Mouse (Mus musculus): ENCODE measurements around the gene Dpm3. TPM values are rescaled to one million over a fixed set of nuclear protein-coding genes. Genes with fewer than 3 reads are reported as not detected.

Dpm3 gene
- total and polyA plus RNA-seq, 3 experiments = 237 to 271 TPM; not detected in 1

DNA sequence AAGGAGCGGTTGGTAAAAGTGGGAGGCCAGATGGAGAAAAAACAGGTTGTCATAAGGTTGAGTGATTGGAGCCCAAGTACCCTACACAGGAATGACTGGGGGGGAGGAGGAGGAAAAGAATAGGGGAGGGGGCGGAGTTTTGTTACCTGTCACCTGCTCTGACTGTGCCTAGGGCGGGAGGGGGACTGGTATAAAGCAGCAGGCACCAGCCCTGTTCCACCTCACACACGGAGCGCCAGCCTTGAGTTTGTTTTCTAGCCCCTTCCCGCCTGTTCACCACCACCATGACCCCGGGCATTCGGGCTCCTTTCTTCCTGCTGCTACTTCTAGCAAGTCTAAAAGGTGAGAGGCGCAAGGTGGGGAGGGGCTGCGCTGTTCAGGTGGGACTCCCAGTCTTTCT is 30.3 kb upstream of the Dpm3 start, which contains the start of gene Muc1:
TSS of gene Muc1 (plus strand) at position 222 of the 400 bp plus-strand sequence.
- Histone ChIP-seq H3K9ac (ENCODE audit: control insufficient read depth, low read depth, low read length, poor library complexity, severe bottlenecking) (peak within 1 kb of the TSS; percentile 68), H3K9me3 (replicated peaks; ENCODE audit: insufficient read depth, low read length) (no peaks in the 10 kb centered on the region), H3K79me2 (ENCODE audit: control insufficient read depth, insufficient read depth, low read length, poor library complexity) (no peaks in the 10 kb centered on the region), H3K27ac (ENCODE audit: control insufficient read depth, low read depth, low read length) (peak within 1 kb of the TSS; percentile 36; the same call in 1 of the 2 replicates), H3K4me1 (ENCODE audit: control insufficient read depth in 1 of 2, insufficient read depth in 2 of 2, low read length in 2 of 2) (peaks cover 4 to 18% of the 10 kb centered on the region in 2 experiments), H3K4me3 (ENCODE audit: control insufficient read depth in 1 of 2, insufficient read depth in 1 of 2, low read depth in 2 of 2, low read length in 2 of 2) (peak within 1 kb of the TSS; percentile 65 to 83), H3K27me3 (ENCODE audit: control insufficient read depth in 1 of 2, insufficient read depth in 2 of 2, low read length in 2 of 2) (no peaks in the 10 kb centered on the region), H3K36me3 (ENCODE audit: control insufficient read depth in 1 of 2, insufficient read depth in 2 of 2, low read length in 2 of 2) (peaks cover 0 to 12% of the 10 kb centered on the region in 2 experiments; a peak in 2 of 4 replicates)
- DNase-seq (ENCODE audit: low read depth, low spot score) = no peak
- TF ChIP-seq USF2 (IDR thresholded peaks at IDR 0.05; ENCODE audit: borderline replicate concordance in 1 of 2, insufficient read depth in 1 of 2, low read depth in 1 of 2, low read length in 2 of 2) = no peak
- TF ChIP-seq MYB (IDR thresholded peaks at IDR 0.05; ENCODE audit: low read depth, low read length) = no peak
- TF ChIP-seq POLR2A (IDR thresholded peaks at IDR 0.05; ENCODE audit: control insufficient read depth in 1 of 2, insufficient read depth in 1 of 2, low read depth in 1 of 2, low read length in 2 of 2, poor library complexity in 1 of 2) = 0 out of 4 replicates have a peak, but pooled peaks of 1 of the 2 experiments have one; percentile 36
- TF ChIP-seq MAFK (IDR thresholded peaks at IDR 0.05; ENCODE audit: borderline replicate concordance, low read depth, low read length) = no peak
- TF ChIP-seq SMC3 (IDR thresholded peaks at IDR 0.05; ENCODE audit: low read depth, low read length) = no peak
- TF ChIP-seq TCF12 (IDR thresholded peaks at IDR 0.05; ENCODE audit: low read depth, low read length) = no peak

DNA sequence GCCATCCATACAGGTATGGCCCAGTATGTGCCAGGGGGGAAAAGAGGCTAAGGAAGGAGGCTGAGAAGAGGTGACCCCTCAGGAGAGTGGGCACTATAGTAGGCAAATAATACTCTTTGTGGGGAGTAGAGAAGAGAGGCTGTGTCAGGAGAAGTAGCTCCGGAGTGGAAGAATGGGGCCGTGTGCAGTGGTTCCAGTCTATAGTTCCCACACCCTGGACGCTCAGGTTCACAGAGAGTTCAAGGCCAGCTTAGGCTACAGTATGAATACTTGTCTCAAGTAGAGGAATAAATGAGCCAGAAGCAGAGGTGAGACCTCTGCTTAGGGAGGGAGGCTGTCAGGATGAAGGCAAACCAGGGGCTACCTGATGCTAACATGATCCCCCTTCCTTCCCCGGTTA is 29.9 kb upstream of the Dpm3 start:
- peaks cover 7 to 23% of the 10 kb centered on the region in 2 experiments for H3K4me1 ChIP-seq (ENCODE audit: control insufficient read depth in 1 of 2, insufficient read depth in 2 of 2, low read length in 2 of 2)
- TF ChIP-seq MAFK (IDR thresholded peaks at IDR 0.05; ENCODE audit: borderline replicate concordance, low read depth, low read length) (no peak), POLR2AphosphoS2 (IDR thresholded peaks at IDR 0.05; ENCODE audit: low read length) (no peak), POLR2A (IDR thresholded peaks at IDR 0.05; ENCODE audit: control insufficient read depth in 1 of 2, insufficient read depth in 1 of 2, low read depth in 1 of 2, low read length in 2 of 2, poor library complexity in 1 of 2) (no peak), MYC (IDR thresholded peaks at IDR 0.05; ENCODE audit: low read depth, low read length) (no peak), ZC3H11A (IDR thresholded peaks at IDR 0.05; ENCODE audit: low read depth, low read length) (no peak), KAT2A (conservative IDR thresholded peaks at IDR 0.05; ENCODE audit: low read depth, low read length) (no peak), UBTF (IDR thresholded peaks at IDR 0.05; ENCODE audit: borderline replicate concordance, insufficient read depth, low read depth, low read length) (no peak)
- no peaks in the 10 kb centered on the region for H3K9me3 ChIP-seq (replicated peaks; ENCODE audit: insufficient read depth, low read length)
- no peak overlapping the region for H3K27ac ChIP-seq (ENCODE audit: control insufficient read depth, low read depth, low read length)
- no peak overlapping the region for H3K4me3 ChIP-seq (ENCODE audit: control insufficient read depth in 1 of 2, insufficient read depth in 1 of 2, low read depth in 2 of 2, low read length in 2 of 2)
- no peaks in the 10 kb centered on the region for H3K27me3 ChIP-seq (ENCODE audit: control insufficient read depth in 1 of 2, insufficient read depth in 2 of 2, low read length in 2 of 2)
- no peaks in the 10 kb centered on the region for H3K79me2 ChIP-seq (ENCODE audit: control insufficient read depth, insufficient read depth, low read length, poor library complexity)
- no peak overlapping the region for H3K9ac ChIP-seq (ENCODE audit: control insufficient read depth, low read depth, low read length, poor library complexity, severe bottlenecking)
- no peak for DNase-seq (ENCODE audit: low read depth, low spot score)
- peaks cover 0 to 14% of the 10 kb centered on the region in 2 experiments; a peak in 2 of 4 replicates for H3K36me3 ChIP-seq (ENCODE audit: control insufficient read depth in 1 of 2, insufficient read depth in 2 of 2, low read length in 2 of 2)

DNA sequence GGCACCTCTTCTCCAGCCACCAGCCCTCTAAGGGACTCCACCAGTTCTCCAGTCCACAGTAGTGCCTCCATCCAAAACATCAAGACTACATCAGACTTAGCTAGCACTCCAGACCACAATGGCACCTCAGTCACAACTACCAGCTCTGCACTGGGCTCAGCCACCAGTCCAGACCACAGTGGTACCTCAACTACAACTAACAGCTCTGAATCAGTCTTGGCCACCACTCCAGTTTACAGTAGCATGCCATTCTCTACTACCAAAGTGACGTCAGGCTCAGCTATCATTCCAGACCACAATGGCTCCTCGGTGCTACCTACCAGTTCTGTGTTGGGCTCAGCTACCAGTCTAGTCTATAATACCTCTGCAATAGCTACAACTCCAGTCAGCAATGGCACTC is 28.6 kb upstream of the Dpm3 start:
- TF ChIP-seq GABPA (IDR thresholded peaks at IDR 0.05; ENCODE audit: low read depth, low read length) = no peak
- no peak for TF ChIP-seq MAZ (IDR thresholded peaks at IDR 0.05; ENCODE audit: low read depth, low read length)
- no peak for TF ChIP-seq MAFK (IDR thresholded peaks at IDR 0.05; ENCODE audit: borderline replicate concordance, low read depth, low read length)
- TF ChIP-seq EP300 (IDR thresholded peaks at IDR 0.05; ENCODE audit: low read depth in 1 of 2, low read length in 2 of 2) = no peak
- TF ChIP-seq GATA1 (IDR thresholded peaks at IDR 0.05; ENCODE audit: low read depth, low read length) = no peak
- no peak for TF ChIP-seq TAL1 (IDR thresholded peaks at IDR 0.05; ENCODE audit: low read length)
- TF ChIP-seq MEF2A (IDR thresholded peaks at IDR 0.05; ENCODE audit: extremely low read depth, insufficient replicate concordance, low read depth, low read length, poor library complexity, severe bottlenecking) = no peak
- no peak for TF ChIP-seq HCFC1 (IDR thresholded peaks at IDR 0.05; ENCODE audit: low read depth, low read length)
- no peak for TF ChIP-seq RCOR1 (IDR thresholded peaks at IDR 0.05; ENCODE audit: low read depth, low read length)
- TF ChIP-seq MYC (IDR thresholded peaks at IDR 0.05; ENCODE audit: low read depth, low read length) = no peak
- TF ChIP-seq BHLHE40 (IDR thresholded peaks at IDR 0.05; ENCODE audit: borderline replicate concordance, low read depth, low read length) = no peak
- TF ChIP-seq MAX (IDR thresholded peaks at IDR 0.05; ENCODE audit: low read length) = no peak
- TF ChIP-seq USF2 (IDR thresholded peaks at IDR 0.05; ENCODE audit: borderline replicate concordance in 1 of 2, insufficient read depth in 1 of 2, low read depth in 1 of 2, low read length in 2 of 2) = no peak
- no peak for TF ChIP-seq POLR2A (IDR thresholded peaks at IDR 0.05; ENCODE audit: control insufficient read depth in 1 of 2, insufficient read depth in 1 of 2, low read depth in 1 of 2, low read length in 2 of 2, poor library complexity in 1 of 2)
- TF ChIP-seq SIN3A (IDR thresholded peaks at IDR 0.05; ENCODE audit: low read length) = no peak
- TF ChIP-seq NELFE (IDR thresholded peaks at IDR 0.05; ENCODE audit: low read depth, low read length) = no peak
- TF ChIP-seq TCF12 (IDR thresholded peaks at IDR 0.05; ENCODE audit: low read depth, low read length) = no peak
- no peak for TF ChIP-seq MXI1 (IDR thresholded peaks at IDR 0.05; ENCODE audit: low read depth, low read length)
- no peaks in the 10 kb centered on the region for H3K79me2 ChIP-seq (ENCODE audit: control insufficient read depth, insufficient read depth, low read length, poor library complexity)
- H3K27me3 ChIP-seq (ENCODE audit: control insufficient read depth in 1 of 2, insufficient read depth in 2 of 2, low read length in 2 of 2) = no peaks in the 10 kb centered on the region
- H3K27ac ChIP-seq (ENCODE audit: control insufficient read depth, low read depth, low read length) = no peak overlapping the region
- no peak overlapping the region for H3K9ac ChIP-seq (ENCODE audit: control insufficient read depth, low read depth, low read length, poor library complexity, severe bottlenecking)
- no peak for DNase-seq (ENCODE audit: low read depth, low spot score)
- no peaks in the 10 kb centered on the region for H3K9me3 ChIP-seq (replicated peaks; ENCODE audit: insufficient read depth, low read length)
- peaks cover 7 to 26% of the 10 kb centered on the region in 2 experiments for H3K4me1 ChIP-seq (ENCODE audit: control insufficient read depth in 1 of 2, insufficient read depth in 2 of 2, low read length in 2 of 2)
- H3K36me3 ChIP-seq (ENCODE audit: control insufficient read depth in 1 of 2, insufficient read depth in 2 of 2, low read length in 2 of 2) = peaks cover 0 to 14% of the 10 kb centered on the region in 2 experiments; a peak in 2 of 4 replicates
- no peak overlapping the region for H3K4me3 ChIP-seq (ENCODE audit: control insufficient read depth in 1 of 2, insufficient read depth in 1 of 2, low read depth in 2 of 2, low read length in 2 of 2)

All from MEL (cell line).